Mouse (Mus musculus) myocyte (in vitro differentiated cells): Measurements from ENCODE around the gene Rtel1.

Experiments
- CEBPB ChIP-seq: IDR thresholded peaks from 2 replicates; pipeline ENCODE4 v1.6.1; 2011; ENCODE audit warnings: mild to moderate bottlenecking, moderate library complexity; ENCODE audit not compliant: poor library complexity, insufficient read depth, severe bottlenecking
- E2F4 ChIP-seq: IDR thresholded peaks from one replicate; pipeline ENCODE4 v1.6.1; 2011; ENCODE audit warnings: mild to moderate bottlenecking, control low read depth, moderate library complexity; ENCODE audit not compliant: insufficient read depth
- MAX ChIP-seq: IDR thresholded peaks from one replicate; pipeline ENCODE4 v1.6.1; 2011; ENCODE audit warnings: low read depth, mild to moderate bottlenecking, control low read depth
- MYOD1 ChIP-seq, 3 experiments: IDR thresholded peaks; one replicate each; pipeline ENCODE4 v1.6.1; 2011; ENCODE audit warnings: control low read depth in 2 of 3, low read depth in 2 of 3, mild to moderate bottlenecking in 2 of 3, moderate library complexity in 1 of 3; ENCODE audit not compliant: insufficient read length in 2 of 3, control insufficient read depth in 1 of 3
- POLR2A ChIP-seq: IDR thresholded peaks from one replicate; pipeline ENCODE4 v1.6.1; 2011; ENCODE audit warnings: low read depth, mild to moderate bottlenecking, control low read depth, moderate library complexity; ENCODE audit not compliant: insufficient read length
- POLR2AphosphoS2 ChIP-seq: IDR thresholded peaks from one replicate; pipeline ENCODE4 v1.6.1; 2011; ENCODE audit warnings: low read depth, control low read depth; ENCODE audit not compliant: insufficient read length
- REST ChIP-seq: IDR thresholded peaks from one replicate; pipeline ENCODE4 v1.6.1; 2011; ENCODE audit warnings: mild to moderate bottlenecking, control low read depth, moderate library complexity; ENCODE audit not compliant: insufficient read depth, insufficient read length
- SRF ChIP-seq: IDR thresholded peaks from one replicate; pipeline ENCODE4 v1.6.1; 2011; ENCODE audit warnings: low read depth; ENCODE audit not compliant: control insufficient read depth, insufficient read length
- TCF12 ChIP-seq: IDR thresholded peaks from one replicate; pipeline ENCODE4 v1.6.1; 2011; ENCODE audit warnings: mild to moderate bottlenecking, control low read depth; ENCODE audit not compliant: poor library complexity, insufficient read depth, severe bottlenecking
- TCF3 ChIP-seq: IDR thresholded peaks from one replicate; pipeline ENCODE4 v1.6.1; 2011; ENCODE audit warnings: low read depth, control low read depth; ENCODE audit not compliant: insufficient read length
- USF1 ChIP-seq: IDR thresholded peaks from one replicate; pipeline ENCODE4 v1.6.1; 2011; ENCODE audit warnings: low read depth, mild to moderate bottlenecking, control low read depth, moderate library complexity

GRCm38 (mm10) chr2:181375787-181376186 is 56.2 kb downstream of the Rtel1 start:
- TF ChIP-seq MAX (no peak), POLR2A (no peak), CEBPB (no peak), POLR2AphosphoS2 (no peak), TCF12 (no peak), E2F4 (no peak), REST (no peak), USF1 (no peak), MYOD1 (IDR thresholded peaks at IDR 0.05; ENCODE audit: control insufficient read depth in 1 of 3, insufficient read length in 2 of 3, low read depth in 2 of 3) (no peak), SRF (no peak), TCF3 (no peak)
